Mouse (Mus musculus) intestine, postnatal 0 days (tissue): Measurements from ENCODE around the gene Hrg. TPM values are rescaled to one million over a fixed set of nuclear protein-coding genes. Genes with fewer than 3 reads are reported as not detected.

ENCODE experiments used
- ATAC-seq: fragments of 200-750 bp; cut with Nextera tagmentation; 2 replicates; pipeline ENCODE4 v1.8.0; 2017; ENCODE audit warnings: mild to moderate bottlenecking, moderate TSS enrichment, moderate library complexity
- H3K27ac ChIP-seq: fragments of 300-500 bp; sonication (generic); 2 replicates; pipeline ENCODE4 v1.5.1; 2014; ENCODE audit warnings: mild to moderate bottlenecking, low read depth, low read length, moderate library complexity
- H3K27me3 ChIP-seq: fragments of 300-500 bp; sonication (generic); replicated peaks from 2 replicates; pipeline ENCODE4 v1.6.1; 2014; ENCODE audit warnings: low read length, mixed read lengths; ENCODE audit not compliant: control insufficient read depth, insufficient read depth
- H3K36me3 ChIP-seq: fragments of 300-500 bp; sonication (generic); 2 replicates; pipeline ENCODE4 v1.6.1; 2014; ENCODE audit warnings: mild to moderate bottlenecking, moderate library complexity; ENCODE audit not compliant: control insufficient read depth, insufficient read depth
- H3K4me1 ChIP-seq: fragments of 300-500 bp; sonication (generic); replicated peaks from 2 replicates; pipeline ENCODE4 v1.6.1; 2014; ENCODE audit warnings: antibody characterized with exemption, low read length, mixed read lengths; ENCODE audit not compliant: control insufficient read depth, insufficient read depth
- H3K4me2 ChIP-seq: fragments of 300-500 bp; sonication (generic); replicated peaks from 2 replicates; pipeline ENCODE4 v1.6.1; 2014; ENCODE audit warnings: low read depth, mild to moderate bottlenecking, moderate library complexity
- H3K4me3 ChIP-seq: fragments of 300-500 bp; sonication (generic); 2 replicates; pipeline ENCODE4 v1.5.1; 2014; ENCODE audit warnings: low read depth, low read length
- H3K9ac ChIP-seq: fragments of 300-500 bp; sonication (generic); 2 replicates; pipeline ENCODE4 v1.6.1; 2014; ENCODE audit warnings: mild to moderate bottlenecking, low read depth, low read length
- H3K9me3 ChIP-seq: fragments of 300-500 bp; sonication (generic); 2 replicates; pipeline ENCODE4 v1.6.1; 2016; ENCODE audit warnings: mixed run types; ENCODE audit not compliant: control insufficient read depth
- CTCF ChIP-seq: sonication (generic); IDR thresholded peaks from 2 replicates; pipeline ENCODE4 v1.5.1; 2016; ENCODE audit warnings: low read depth, mild to moderate bottlenecking, control low read depth, antibody characterized with exemption, moderate library complexity
- WGBS: fragments of 180-500 bp; shearing (Covaris S2); extraction: QIAGEN DNeasy Blood & Tissue Kit; methylation state at CpG from one replicate; pipeline ENCODE4 v1.1.7; 2014; 5-methylcytosine and 5-hydroxymethylcytosine counted together
- polyA plus RNA-seq: library from polyadenylated mRNA; unstranded; fragments of >200 nt; fragmentation: Nextera tagmentation; extraction: Ambion mirVana; gene quantifications from 2 replicates; pipeline ENCODE4 v1.2.1, GENCODE M21; 2015

Hrg gene
- not detected in 2 replicates for polyA plus RNA-seq

DNA sequence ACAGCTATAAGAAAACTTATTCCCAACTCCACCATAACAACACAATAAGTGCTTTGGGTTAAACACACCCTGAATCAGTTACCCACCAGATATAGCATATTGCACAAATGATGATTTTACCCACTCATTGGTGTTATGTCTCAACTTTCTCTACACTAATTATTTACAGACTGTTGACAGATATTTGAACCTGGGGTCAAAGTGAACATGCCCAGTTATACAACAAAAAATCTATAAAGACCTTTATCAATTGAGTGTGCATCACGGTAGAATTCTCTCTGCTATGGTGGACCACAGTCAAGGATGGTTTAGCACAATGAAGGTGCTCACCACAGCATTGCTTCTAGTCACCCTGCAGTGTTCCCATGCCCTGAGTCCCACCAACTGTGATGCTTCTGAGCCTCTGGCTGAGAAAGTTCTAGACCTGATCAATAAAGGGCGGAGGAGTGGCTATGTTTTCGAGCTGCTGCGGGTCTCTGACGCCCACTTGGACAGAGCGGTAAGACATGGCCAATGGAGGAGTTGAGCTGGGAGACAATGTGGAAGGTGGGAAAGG, at the start of gene Hrg:
Gene Hrg, plus strand, starts transcription at position 233 of the 556 bp plus-strand sequence.
- Histone ChIP-seq H3K36me3 (no peaks in the 10 kb centered on the region), H3K27me3 (no peaks in the 10 kb centered on the region), H3K4me3 (no peak within 1 kb of the TSS), H3K4me1 (no peaks in the 10 kb centered on the region), H3K9me3 (no peaks in the 10 kb centered on the region), H3K27ac (no peak within 1 kb of the TSS), H3K4me2 (no peak within 1 kb of the TSS), H3K9ac (no peak within 1 kb of the TSS)
- no peak for ATAC-seq
- TF ChIP-seq CTCF: no peak
- 94% methylated on average over 6 of the region's 6 CpGs for WGBS

DNA sequence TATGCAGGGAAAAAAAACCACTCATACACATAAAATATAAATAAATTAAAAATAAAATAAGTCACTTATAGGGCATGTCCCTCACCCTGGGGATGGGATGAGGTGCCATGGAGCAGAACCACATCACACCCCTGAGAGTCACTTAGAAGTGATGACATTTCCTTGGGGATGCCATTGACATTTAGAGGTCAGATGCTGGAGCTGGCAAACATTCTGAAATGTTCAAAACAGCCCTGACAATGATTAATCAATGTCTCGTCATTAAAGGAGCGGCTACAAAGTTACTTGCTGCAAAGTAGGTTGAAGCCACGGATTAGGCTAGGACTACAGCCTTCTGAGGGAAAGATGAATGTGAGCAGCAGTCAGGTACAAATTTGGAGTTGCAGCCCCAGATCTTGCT, 49.5 kb upstream of the Hrg start:
- no peak for ATAC-seq
- H3K9ac ChIP-seq: no peak overlapping the region
- H3K4me3 ChIP-seq: no peak overlapping the region
- no peaks in the 10 kb centered on the region for H3K27me3 ChIP-seq
- H3K4me2 ChIP-seq: no peak overlapping the region
- WGBS: 51% methylated on average over 3 of the region's 3 CpGs
- H3K4me1 ChIP-seq: no peaks in the 10 kb centered on the region
- no peak overlapping the region for H3K27ac ChIP-seq
- H3K36me3 ChIP-seq: no peaks in the 10 kb centered on the region
- no peaks in the 10 kb centered on the region for H3K9me3 ChIP-seq
- no peak for TF ChIP-seq CTCF

DNA sequence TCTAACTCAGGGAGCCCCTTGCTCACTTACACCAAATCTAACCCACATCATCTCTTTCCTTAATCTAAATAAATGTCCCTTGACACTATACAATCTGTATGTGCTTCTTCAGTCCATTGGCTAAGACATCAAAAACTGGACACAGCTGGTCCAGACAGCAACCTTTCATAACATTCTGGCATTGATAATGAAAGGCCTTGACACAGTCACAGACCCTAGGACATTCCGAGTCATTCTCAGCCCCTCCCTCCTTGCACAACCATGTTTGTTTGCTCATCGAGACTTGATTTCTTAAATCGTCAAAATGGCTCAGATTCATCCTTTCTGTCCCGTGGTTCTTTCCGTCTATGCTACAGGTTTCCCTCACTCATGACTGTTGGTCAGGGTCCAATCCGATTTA, 41.6 kb upstream of the Hrg start:
- Histone ChIP-seq H3K4me1 (no peaks in the 10 kb centered on the region), H3K9ac (no peak overlapping the region), H3K36me3 (no peaks in the 10 kb centered on the region), H3K4me2 (no peak overlapping the region), H3K27ac (no peak overlapping the region), H3K4me3 (no peak overlapping the region), H3K27me3 (no peaks in the 10 kb centered on the region), H3K9me3 (no peaks in the 10 kb centered on the region)
- whole genome bisulfite sequencing: 86% methylated on average over 6 of the region's 6 CpGs
- ATAC-seq: no peak
- no peak for TF ChIP-seq CTCF

DNA sequence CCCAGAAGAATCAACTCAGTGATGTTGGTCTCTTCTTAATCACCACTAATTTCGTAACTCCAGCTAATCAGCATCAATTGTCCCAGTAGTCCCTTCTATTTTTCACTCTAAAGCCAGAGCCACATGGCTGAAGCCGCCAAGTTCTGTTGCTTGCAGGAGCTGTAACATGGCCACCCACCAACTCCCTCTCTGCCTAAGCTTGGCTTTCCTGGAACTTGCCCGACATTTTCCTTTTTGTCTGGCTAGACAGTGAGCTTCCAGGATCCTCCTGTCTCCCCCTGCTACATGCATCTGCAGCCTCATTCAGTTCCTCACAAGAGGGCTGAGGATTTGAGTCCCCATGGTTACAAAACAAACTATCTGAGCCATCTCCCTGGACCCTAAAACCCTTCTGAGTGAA, 38.9 kb upstream of the Hrg start:
- Histone ChIP-seq H3K27me3 (no peaks in the 10 kb centered on the region), H3K9me3 (no peaks in the 10 kb centered on the region), H3K9ac (no peak overlapping the region), H3K4me1 (no peaks in the 10 kb centered on the region), H3K4me3 (no peak overlapping the region), H3K36me3 (no peaks in the 10 kb centered on the region), H3K4me2 (no peak overlapping the region), H3K27ac (no peak overlapping the region)
- 81% methylated on average over 3 of the region's 3 CpGs for WGBS
- no peak for ATAC-seq
- TF ChIP-seq CTCF: no peak

DNA sequence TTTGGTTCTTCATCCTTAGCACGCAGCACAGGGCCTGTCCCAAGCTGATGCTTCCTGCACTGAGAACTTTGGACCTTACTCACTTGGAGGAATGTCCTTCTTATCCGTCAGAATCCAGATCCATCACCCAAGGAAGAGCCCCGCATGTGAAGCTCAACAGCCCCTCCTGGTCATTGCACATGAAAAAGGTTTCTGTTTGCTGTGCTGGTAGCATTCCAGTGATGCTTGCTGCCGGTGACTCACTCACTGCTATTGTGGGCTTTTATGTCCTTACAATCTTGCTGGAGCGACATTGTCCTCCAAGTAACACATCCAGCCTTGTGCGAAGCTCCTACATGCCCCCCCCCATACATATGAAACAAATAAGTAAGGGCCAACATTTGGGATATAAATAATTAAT, 38.0 kb upstream of the Hrg start:
- Histone ChIP-seq H3K4me1 (no peaks in the 10 kb centered on the region), H3K4me2 (no peak overlapping the region), H3K4me3 (no peak overlapping the region), H3K9ac (no peak overlapping the region), H3K36me3 (no peaks in the 10 kb centered on the region), H3K27ac (no peak overlapping the region), H3K9me3 (no peaks in the 10 kb centered on the region), H3K27me3 (no peaks in the 10 kb centered on the region)
- 64% methylated on average over 6 of the region's 6 CpGs for WGBS
- TF ChIP-seq CTCF: no peak
- no peak for ATAC-seq

DNA sequence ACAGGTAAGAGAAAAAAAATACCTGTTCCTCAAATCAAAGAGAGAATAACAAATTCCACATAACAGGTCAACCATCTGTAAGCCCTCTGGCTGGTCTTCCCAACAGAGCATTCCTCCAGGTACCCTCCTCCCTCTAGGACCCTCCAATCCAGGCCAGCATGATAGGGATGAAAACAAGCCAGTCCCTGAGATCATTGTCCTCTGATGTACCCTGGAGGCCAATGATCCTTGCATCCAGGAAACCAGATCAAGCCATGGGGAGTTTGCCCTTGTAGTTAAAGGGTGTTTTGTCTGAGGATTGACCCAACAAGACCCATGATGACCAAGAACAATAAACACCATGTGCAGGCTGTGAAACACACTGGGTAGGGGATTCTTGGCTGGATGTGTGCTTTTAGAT, 36.6 kb upstream of the Hrg start:
- Histone ChIP-seq H3K36me3 (no peaks in the 10 kb centered on the region), H3K27me3 (no peaks in the 10 kb centered on the region), H3K4me2 (no peak overlapping the region), H3K4me1 (no peaks in the 10 kb centered on the region), H3K27ac (no peak overlapping the region), H3K4me3 (no peak overlapping the region), H3K9ac (no peak overlapping the region), H3K9me3 (no peaks in the 10 kb centered on the region)
- TF ChIP-seq CTCF: no peak
- ATAC-seq: no peak

DNA sequence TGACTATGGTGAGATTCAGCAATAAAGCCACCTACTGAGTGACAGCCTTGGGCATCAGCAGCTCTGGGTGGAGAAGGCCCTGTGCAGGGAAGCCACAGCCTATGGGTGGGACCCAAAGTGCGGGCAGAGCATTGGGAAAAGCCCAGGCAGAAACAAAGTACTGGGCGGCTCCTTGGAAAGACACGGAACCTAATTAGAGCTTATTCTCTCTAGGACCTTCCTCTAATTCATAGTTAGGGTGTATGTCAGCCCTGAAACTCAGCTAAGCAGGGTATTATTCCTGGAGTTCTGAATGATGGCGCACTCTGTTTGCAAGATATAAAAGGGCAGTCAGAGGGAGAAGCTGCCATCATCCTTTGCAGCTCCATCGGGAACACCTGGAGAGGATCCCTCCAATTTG, 32.8 kb upstream of the Hrg start, which contains the start of gene Fetub:
Gene Fetub, plus strand, starts transcription at position 301 of the 400 bp plus-strand sequence.
- Histone ChIP-seq H3K4me3 (no peak within 1 kb of the TSS), H3K4me1 (no peaks in the 10 kb centered on the region), H3K9ac (no peak within 1 kb of the TSS), H3K27ac (no peak within 1 kb of the TSS), H3K27me3 (no peaks in the 10 kb centered on the region), H3K4me2 (no peak within 1 kb of the TSS), H3K36me3 (no peaks in the 10 kb centered on the region), H3K9me3 (no peaks in the 10 kb centered on the region)
- TF ChIP-seq CTCF: no peak
- WGBS: 84% methylated on average over 5 of the region's 5 CpGs
- no peak for ATAC-seq
